Mouse (Mus musculus): ENCODE data around the gene Gm9611. TPM values are rescaled to one million over a fixed set of nuclear protein-coding genes. Genes with fewer than 3 reads are reported as not detected.
"Not testable (repeated sequence)": the region's sequence is repeated elsewhere in the genome, so short reads cannot be mapped to it uniquely, and the experiment has no call there.

The Gm9611 gene
- total RNA-seq (2021): not detected in 2 replicates
- long read RNA-seq, experiment 1: 0 reads
- long read RNA-seq, experiment 2: 0 reads

DNA sequence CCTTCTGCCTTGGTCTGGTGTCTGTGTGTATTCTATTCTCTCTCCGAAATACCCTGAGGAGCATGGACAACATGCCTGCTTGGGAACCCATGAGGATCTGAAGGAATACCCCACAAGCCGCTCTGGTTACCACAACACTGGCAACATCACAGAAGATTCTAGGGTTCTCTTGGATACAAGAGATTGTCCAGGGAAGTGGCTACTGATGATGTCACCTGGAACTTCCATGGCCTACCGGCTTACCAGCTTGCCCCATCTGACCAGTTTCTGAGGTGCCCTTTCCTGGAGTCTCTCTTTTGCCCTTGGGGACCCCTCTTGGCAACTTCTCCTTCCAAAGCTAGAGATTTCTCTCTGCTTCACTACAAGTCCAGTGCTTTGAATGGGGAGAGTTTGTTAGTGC lies at the start of gene Gm9611:
Gene Gm9611, minus strand, starts transcription at position 101 of the 400 bp plus-strand sequence.
- not testable (repeated sequence) for DNase-seq

DNA sequence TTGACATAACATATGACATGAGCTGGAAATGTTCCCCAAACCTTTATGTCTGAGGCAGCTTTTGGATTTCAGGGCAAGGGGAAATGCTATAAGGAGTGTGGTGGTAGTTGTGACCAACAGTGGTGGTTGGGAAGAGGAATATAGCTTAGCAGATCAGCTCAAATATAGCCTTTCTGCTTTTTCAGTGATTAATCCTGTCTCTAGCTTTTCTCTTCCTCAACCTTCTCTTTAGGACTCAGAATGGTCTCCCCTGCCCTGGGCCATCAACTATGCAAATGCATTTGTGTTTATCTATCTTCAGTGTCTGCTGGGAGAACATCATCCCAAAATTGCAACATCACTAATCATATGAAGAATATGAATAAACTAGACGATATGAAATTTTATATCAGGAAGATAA lies 12.8 kb upstream of the Gm9611 start, which contains the start of gene Gm7995:
Gene Gm7995, plus strand, starts transcription at position 301 of the 400 bp plus-strand sequence.
- not testable (repeated sequence) for DNase-seq

DNA sequence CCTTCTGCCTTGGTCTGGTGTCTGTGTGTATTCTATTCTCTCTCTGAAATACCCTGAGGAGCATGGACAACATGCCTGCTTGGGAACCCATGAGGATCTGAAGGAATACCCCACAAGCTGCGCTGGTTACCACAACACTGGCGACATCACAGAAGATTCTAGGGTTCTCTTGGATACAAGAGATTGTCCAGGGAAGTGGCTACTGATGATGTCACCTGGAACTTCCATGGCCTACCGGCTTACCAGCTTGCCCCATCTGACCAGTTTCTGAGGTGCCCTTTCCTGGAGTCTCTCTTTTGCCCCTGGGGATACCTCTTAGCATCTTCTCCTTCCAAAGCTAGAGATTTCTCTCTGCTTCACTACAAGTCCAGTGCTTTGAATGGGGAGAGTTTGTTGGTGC lies 37.2 kb downstream of the Gm9611 start, which contains the start of gene Gm17026:
Gene Gm17026, minus strand, starts transcription at position 101 of the 400 bp plus-strand sequence.
- not testable (repeated sequence) for DNase-seq

Small RNA genes within 50 kb of the gene (microRNA-seq; reads per million reads assigned to microRNA genes)
- gene Gm25208 (0 reads per million in 2 experiments), gene Gm25892 (0 reads per million in 2 experiments)

Other genes with a start within 250 kb of the Gm9611 start
- not detected in 2 replicates for gene Gm7951, start 180.0 kb downstream of the Gm9611 start, total RNA-seq (2021)
- gene Gm17027, start 134.7 kb downstream of the Gm9611 start, total RNA-seq (2021): not detected in 2 replicates
- gene Gm3573, start 106.6 kb downstream of the Gm9611 start, total RNA-seq (2021): not detected in 2 replicates
- not detected in 2 replicates for gene Gm17026, start 37.3 kb downstream of the Gm9611 start, total RNA-seq (2021)
- not detected in 2 replicates for gene Gm7995, start 12.9 kb upstream of the Gm9611 start, total RNA-seq (2021)
- gene Gm8005, start 142.3 kb upstream of the Gm9611 start, total RNA-seq (2021): not detected in 2 replicates
- not detected in 2 replicates for gene Gm8011, start 166.5 kb upstream of the Gm9611 start, total RNA-seq (2021)
- gene Gm8020, start 205.0 kb upstream of the Gm9611 start, total RNA-seq (2021): not detected in 2 replicates
- gene Gm8024, start 226.9 kb upstream of the Gm9611 start, total RNA-seq (2021): not detected in 2 replicates

All from adrenal gland, postnatal 14 days (tissue).